Mouse (Mus musculus): Measurements from ENCODE around the gene Nkap.

- TF ChIP-seq EP300 (IDR thresholded peaks at IDR 0.05; ENCODE audit: low read depth): no peak
- TF ChIP-seq CTCF (IDR thresholded peaks at IDR 0.05; ENCODE audit: low read depth): peak; percentile 19; the same call in 1 of the 2 replicates
These were observed 16.9 kb upstream of the Nkap start for GRCm38 (mm10) chrX:37109526-37110192.
